Mouse (Mus musculus): ENCODE measurements around the gene Olfr699. TPM values are rescaled to one million over a fixed set of nuclear protein-coding genes. Genes with fewer than 3 reads are reported as not detected.
"Not testable (repeated sequence)": the region's sequence is repeated elsewhere in the genome, so short reads cannot be mapped to it uniquely, and the experiment has no call there.

The Olfr699 gene
- not detected in 2 replicates for polyA plus RNA-seq (2016; fragmentation: Nextera tagmentation; extraction: Ambion mirVana)

- Histone ChIP-seq H3K4me3 (no peak within 1 kb of the TSS), H3K27ac (no peak within 1 kb of the TSS), H3K9me3 (no peaks in the 10 kb centered on the region), H3K27me3 (ENCODE audit: insufficient read depth, poor library complexity, severe bottlenecking) (no peaks in the 10 kb centered on the region), H3K36me3 (no peaks in the 10 kb centered on the region), H3K4me1 (replicated peaks) (no peaks in the 10 kb centered on the region)
- DNase-seq (ENCODE audit: low spot score), result no peak
- 86% methylated on average over 1 of the region's 1 CpGs for WGBS
These were observed at the start of gene Olfr699 for GRCm38 (mm10) chr7:106793098-106793497. Gene Olfr699 (minus strand): TSS chr7:106793198.

GRCm38 (mm10) chr7:106833793-106834192 is 40.8 kb upstream of the Olfr699 start, which contains the start of gene Olfr702:
Gene Olfr702 (minus strand): TSS chr7:106833893.
- no peak for DNase-seq (ENCODE audit: low spot score)
- H3K4me3 ChIP-seq, result no peak within 1 kb of the TSS
- H3K27ac ChIP-seq, result no peak within 1 kb of the TSS
- no peaks in the 10 kb centered on the region for H3K9me3 ChIP-seq
- no peaks in the 10 kb centered on the region for H3K4me1 ChIP-seq (replicated peaks)
- no peaks in the 10 kb centered on the region for H3K36me3 ChIP-seq
- H3K27me3 ChIP-seq (ENCODE audit: insufficient read depth, poor library complexity, severe bottlenecking), result no peaks in the 10 kb centered on the region

- Histone ChIP-seq H3K27me3 (ENCODE audit: insufficient read depth, poor library complexity, severe bottlenecking) (no peaks in the 10 kb centered on the region), H3K9me3 (no peaks in the 10 kb centered on the region), H3K4me1 (replicated peaks) (no peaks in the 10 kb centered on the region), H3K4me3 (no peak overlapping the region), H3K36me3 (no peaks in the 10 kb centered on the region), H3K27ac (no peak overlapping the region)
- no peak for DNase-seq (ENCODE audit: low spot score)
These were observed 25.4 kb upstream of the Olfr699 start for GRCm38 (mm10) chr7:106818414-106818813.

- H3K27me3 ChIP-seq (ENCODE audit: insufficient read depth, poor library complexity, severe bottlenecking), result no peaks in the 10 kb centered on the region
- H3K4me3 ChIP-seq, result no peak overlapping the region
- 72% methylated on average over 2 of the region's 2 CpGs for WGBS
- no peaks in the 10 kb centered on the region for H3K9me3 ChIP-seq
- no peak overlapping the region for H3K27ac ChIP-seq
- H3K36me3 ChIP-seq, result no peaks in the 10 kb centered on the region
- no peak for DNase-seq (ENCODE audit: low spot score)
- no peaks in the 10 kb centered on the region for H3K4me1 ChIP-seq (replicated peaks)
These were observed 22.8 kb upstream of the Olfr699 start for GRCm38 (mm10) chr7:106815775-106816174.

GRCm38 (mm10) chr7:106813829-106814228 is 20.8 kb upstream of the Olfr699 start, which contains the start of gene Olfr701:
Gene Olfr701 (plus strand): TSS chr7:106814129.
- H3K4me1 ChIP-seq (replicated peaks), result no peaks in the 10 kb centered on the region
- DNase-seq (ENCODE audit: low spot score), result no peak
- no peaks in the 10 kb centered on the region for H3K27me3 ChIP-seq (ENCODE audit: insufficient read depth, poor library complexity, severe bottlenecking)
- H3K36me3 ChIP-seq, result no peaks in the 10 kb centered on the region
- H3K4me3 ChIP-seq, result no peak within 1 kb of the TSS
- H3K9me3 ChIP-seq, result no peaks in the 10 kb centered on the region
- no peak within 1 kb of the TSS for H3K27ac ChIP-seq
- WGBS, result 79% methylated on average over 2 of the region's 2 CpGs

GRCm38 (mm10) chr7:106808734-106809133 is 15.7 kb upstream of the Olfr699 start, which contains the start of gene Olfr700:
Gene Olfr700 (minus strand): TSS chr7:106808834.
- no peak for DNase-seq (ENCODE audit: low spot score)
- H3K4me1 ChIP-seq (replicated peaks), result no peaks in the 10 kb centered on the region
- no peaks in the 10 kb centered on the region for H3K36me3 ChIP-seq
- 91% methylated on average over 1 of the region's 1 CpGs for WGBS
- no peak within 1 kb of the TSS for H3K27ac ChIP-seq
- H3K4me3 ChIP-seq, result no peak within 1 kb of the TSS
- H3K9me3 ChIP-seq, result no peaks in the 10 kb centered on the region
- H3K27me3 ChIP-seq (ENCODE audit: insufficient read depth, poor library complexity, severe bottlenecking), result no peaks in the 10 kb centered on the region

- H3K27me3 ChIP-seq (ENCODE audit: insufficient read depth, poor library complexity, severe bottlenecking), result no peaks in the 10 kb centered on the region
- H3K36me3 ChIP-seq, result no peaks in the 10 kb centered on the region
- H3K9me3 ChIP-seq, result no peaks in the 10 kb centered on the region
- no peak for DNase-seq (ENCODE audit: low spot score)
- H3K4me1 ChIP-seq (replicated peaks), result no peaks in the 10 kb centered on the region
- H3K27ac ChIP-seq, result no peak overlapping the region
- H3K4me3 ChIP-seq, result no peak overlapping the region
These were observed 4.7 kb downstream of the Olfr699 start for GRCm38 (mm10) chr7:106788330-106788729.

GRCm38 (mm10) chr7:106761008-106761407 is 32.0 kb downstream of the Olfr699 start:
- H3K27me3 ChIP-seq (ENCODE audit: insufficient read depth, poor library complexity, severe bottlenecking); H3K36me3 ChIP-seq; H3K4me3 ChIP-seq; H3K4me1 ChIP-seq (replicated peaks); H3K9me3 ChIP-seq; H3K27ac ChIP-seq; DNase-seq (ENCODE audit: low spot score): not testable (repeated sequence)
- whole genome bisulfite sequencing, result 96% methylated on average over 2 of the region's 2 CpGs

GRCm38 (mm10) chr7:106758800-106759199 is 34.2 kb downstream of the Olfr699 start:
- no peak overlapping the region for H3K4me3 ChIP-seq
- no peaks in the 10 kb centered on the region for H3K4me1 ChIP-seq (replicated peaks)
- DNase-seq (ENCODE audit: low spot score), result no peak
- WGBS, result 87% methylated on average over 2 of the region's 2 CpGs
- no peak overlapping the region for H3K27ac ChIP-seq
- no peaks in the 10 kb centered on the region for H3K9me3 ChIP-seq
- no peaks in the 10 kb centered on the region for H3K27me3 ChIP-seq (ENCODE audit: insufficient read depth, poor library complexity, severe bottlenecking)
- no peaks in the 10 kb centered on the region for H3K36me3 ChIP-seq

GRCm38 (mm10) chr7:106755297-106755696 is 37.7 kb downstream of the Olfr699 start, which contains the start of gene Olfr698:
Gene Olfr698 (minus strand): TSS chr7:106755397.
- DNase-seq (ENCODE audit: low spot score), result no peak
- H3K4me3 ChIP-seq, result no peak within 1 kb of the TSS
- H3K36me3 ChIP-seq, result no peaks in the 10 kb centered on the region
- no peaks in the 10 kb centered on the region for H3K4me1 ChIP-seq (replicated peaks)
- H3K27me3 ChIP-seq (ENCODE audit: insufficient read depth, poor library complexity, severe bottlenecking), result no peaks in the 10 kb centered on the region
- no peak within 1 kb of the TSS for H3K27ac ChIP-seq
- H3K9me3 ChIP-seq, result no peaks in the 10 kb centered on the region

- H3K27ac ChIP-seq, result no peak overlapping the region
- H3K4me3 ChIP-seq, result no peak overlapping the region
- H3K36me3 ChIP-seq, result no peaks in the 10 kb centered on the region
- H3K4me1 ChIP-seq (replicated peaks), result no peaks in the 10 kb centered on the region
- 90% methylated on average over 5 of the region's 5 CpGs for WGBS
- DNase-seq (ENCODE audit: low spot score), result no peak
- no peaks in the 10 kb centered on the region for H3K9me3 ChIP-seq
- no peaks in the 10 kb centered on the region for H3K27me3 ChIP-seq (ENCODE audit: insufficient read depth, poor library complexity, severe bottlenecking)
These were observed 47.2 kb downstream of the Olfr699 start for GRCm38 (mm10) chr7:106745811-106746210.

GRCm38 (mm10) chr7:106742343-106742742 is 50.7 kb downstream of the Olfr699 start, which contains the start of gene Olfr697:
Gene Olfr697 (minus strand): TSS chr7:106742443.
- Histone ChIP-seq H3K4me1 (replicated peaks) (no peaks in the 10 kb centered on the region), H3K27me3 (ENCODE audit: insufficient read depth, poor library complexity, severe bottlenecking) (no peaks in the 10 kb centered on the region), H3K9me3 (no peaks in the 10 kb centered on the region), H3K4me3 (no peak within 1 kb of the TSS), H3K27ac (no peak within 1 kb of the TSS), H3K36me3 (no peaks in the 10 kb centered on the region)
- WGBS, result 84% methylated on average over 1 of the region's 1 CpGs
- DNase-seq (ENCODE audit: low spot score), result no peak
